Mouse (Mus musculus) midbrain, embryonic 16.5 days (tissue): ENCODE measurements around the gene Fzd2. TPM values are rescaled to one million over a fixed set of nuclear protein-coding genes. Genes with fewer than 3 reads are reported as not detected.
"Not testable (repeated sequence)": the region's sequence is repeated elsewhere in the genome, so short reads cannot be mapped to it uniquely, and the experiment has no call there.

Experiments used
- ATAC-seq: fragments of 200-750 bp; cut with Nextera tagmentation; 2 replicates; pipeline ENCODE4 v1.8.0; 2017; ENCODE audit warnings: moderate TSS enrichment
- H3K27ac ChIP-seq: fragments of 300-500 bp; sonication (generic); 2 replicates; pipeline ENCODE4 v1.5.1; 2014; ENCODE audit warnings: mild to moderate bottlenecking, low read length, mixed read lengths
- H3K27me3 ChIP-seq: fragments of 300-500 bp; sonication (generic); 2 replicates; pipeline ENCODE4 v1.6.1; 2014; ENCODE audit warnings: low read depth, low read length, mixed read lengths; ENCODE audit not compliant: control insufficient read depth, insufficient read depth
- H3K36me3 ChIP-seq: fragments of 300-500 bp; sonication (generic); 2 replicates; pipeline ENCODE4 v1.6.1; 2014; ENCODE audit warnings: mild to moderate bottlenecking, low read length, moderate library complexity, mixed read lengths; ENCODE audit not compliant: control insufficient read depth, insufficient read depth
- H3K4me1 ChIP-seq: fragments of 300-500 bp; sonication (generic); 2 replicates; pipeline ENCODE4 v1.6.1; 2014; ENCODE audit warnings: mild to moderate bottlenecking, low read length, mixed read lengths; ENCODE audit not compliant: control insufficient read depth, insufficient read depth
- H3K4me2 ChIP-seq: fragments of 300-500 bp; sonication (generic); 2 replicates; pipeline ENCODE4 v1.6.1; 2014; ENCODE audit warnings: mild to moderate bottlenecking, low read length, mixed read lengths
- H3K4me3 ChIP-seq: fragments of 300-500 bp; sonication (generic); 2 replicates; pipeline ENCODE4 v1.5.1; 2014; ENCODE audit warnings: low read depth, mild to moderate bottlenecking, low read length, moderate library complexity, mixed read lengths
- H3K9ac ChIP-seq: fragments of 300-500 bp; sonication (generic); 2 replicates; pipeline ENCODE4 v1.6.1; 2014; ENCODE audit warnings: low read depth, low read length, mixed read lengths
- H3K9me3 ChIP-seq: fragments of 300-500 bp; sonication (generic); replicated peaks from 2 replicates; pipeline ENCODE4 v1.6.1; 2014; ENCODE audit warnings: mild to moderate bottlenecking, low read length, mixed read lengths; ENCODE audit not compliant: control insufficient read depth, poor library complexity, severe bottlenecking
- WGBS: fragments of 180-500 bp; shearing (Covaris S2); extraction: QIAGEN DNeasy Blood & Tissue Kit; methylation state at CpG from one replicate; pipeline ENCODE4 v1.1.7; 2014; 5-methylcytosine and 5-hydroxymethylcytosine counted together
- polyA plus RNA-seq: library from polyadenylated mRNA; unstranded; fragments of >200 nt; fragmentation: Nextera tagmentation; extraction: Ambion mirVana; gene quantifications from 2 replicates; pipeline ENCODE4 v1.2.1, GENCODE M21; 2015

Gene Fzd2
- polyA plus RNA-seq, 1 experiment from 2014 or later = 3.9 TPM

DNA sequence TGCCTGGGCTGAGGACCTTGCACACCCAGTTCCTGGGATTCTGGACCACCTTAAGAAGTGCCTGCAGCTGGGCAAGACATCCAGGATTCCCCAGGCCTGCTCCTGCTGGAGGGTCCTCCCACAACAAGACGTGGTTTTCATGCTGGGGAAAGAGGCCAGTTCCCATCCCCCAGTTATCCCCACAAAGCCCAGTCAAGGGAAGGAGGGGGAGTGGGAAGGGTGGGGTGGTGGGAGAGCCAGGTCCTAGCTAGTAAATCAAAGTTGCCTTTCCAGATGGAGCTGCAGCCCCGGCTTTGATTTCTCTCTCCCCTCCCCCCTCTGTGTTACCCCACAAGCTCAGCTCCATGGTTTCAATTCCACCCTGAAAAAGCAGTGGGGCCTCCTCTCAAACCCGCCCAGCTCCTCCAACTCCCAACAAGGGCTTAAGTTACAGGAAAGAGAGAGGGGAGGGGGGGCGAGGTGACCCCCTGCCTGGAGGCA is 8.8 kb upstream of the Fzd2 start:
- WGBS = 13% methylated on average over 3 of the region's 4 CpGs
- Histone ChIP-seq H3K4me2 (no peak overlapping the region), H3K9me3 (no peaks in the 10 kb centered on the region), H3K27ac (no peak overlapping the region), H3K27me3 (peaks cover 4% of the 10 kb centered on the region), H3K4me3 (no peak overlapping the region), H3K36me3 (no peaks in the 10 kb centered on the region), H3K4me1 (peaks cover 4% of the 10 kb centered on the region; the same call in 1 of the 2 replicates), H3K9ac (no peak overlapping the region)
- ATAC-seq = no peak

DNA sequence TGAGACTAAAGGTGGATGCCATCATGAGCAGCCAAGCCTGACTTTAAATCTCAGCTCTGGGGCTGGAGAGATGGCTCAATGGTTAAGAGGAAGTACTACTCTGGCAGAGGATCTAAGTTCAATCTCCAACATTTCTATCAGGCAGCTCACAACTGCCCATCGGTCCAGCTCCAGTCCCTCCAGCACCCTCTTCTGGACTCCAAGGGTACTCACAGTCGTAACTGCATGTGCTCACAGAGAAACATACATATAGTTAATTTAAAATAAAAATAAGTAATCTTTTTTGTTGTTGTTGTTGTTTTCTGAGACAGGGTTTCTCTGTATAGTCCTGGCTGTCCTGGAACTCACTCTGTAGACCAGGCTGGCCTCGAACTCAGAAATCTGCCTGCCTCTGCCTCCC is 4.3 kb upstream of the Fzd2 start:
- peaks cover 4% of the 10 kb centered on the region for H3K27me3 ChIP-seq
- 87% methylated on average over 3 of the region's 3 CpGs for WGBS
- ATAC-seq = no peak

DNA sequence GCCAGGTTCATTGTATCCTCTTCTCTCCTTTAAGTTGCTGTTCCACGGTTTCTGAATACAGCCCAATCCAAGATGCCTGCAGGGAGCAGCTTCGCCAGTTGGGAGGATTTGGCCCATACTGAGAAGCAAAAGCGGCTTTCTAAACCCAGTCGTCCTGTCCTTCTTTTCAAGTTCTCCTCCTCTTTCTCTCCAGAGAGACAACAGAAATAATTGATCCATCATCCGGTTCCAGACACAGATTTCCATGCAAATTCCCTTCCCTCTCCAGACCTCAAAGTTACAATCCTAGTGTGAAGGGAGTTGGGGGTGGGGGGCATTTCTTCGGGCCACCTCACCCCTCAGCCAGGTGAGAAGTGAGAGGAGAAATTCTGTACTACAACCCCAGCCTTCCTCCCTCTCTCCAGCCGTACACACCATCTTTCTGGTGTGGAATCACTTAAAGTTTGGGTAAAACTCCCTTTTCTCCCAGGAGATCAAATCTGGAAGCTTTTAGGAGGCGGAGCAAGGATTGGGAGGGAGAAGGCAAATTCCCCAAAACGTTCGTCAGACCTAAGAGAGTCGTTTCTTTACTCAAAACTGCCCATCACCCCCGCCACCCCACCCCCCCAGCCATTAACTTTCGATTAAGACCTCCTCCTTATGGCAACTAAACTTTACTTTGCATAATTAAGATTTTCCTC is 1.2 kb upstream of the Fzd2 start:
- Histone ChIP-seq H3K4me2 (peak overlapping the region; percentile 88), H3K27ac (peak overlapping the region; percentile 77), H3K9me3 (no peaks in the 10 kb centered on the region), H3K4me1 (peaks cover 30% of the 10 kb centered on the region), H3K9ac (peak overlapping the region; percentile 54), H3K4me3 (peak overlapping the region; percentile 48), H3K36me3 (no peaks in the 10 kb centered on the region), H3K27me3 (peaks cover 4% of the 10 kb centered on the region; the same call in 1 of the 2 replicates)
- 2% methylated on average over 13 of the region's 13 CpGs for whole genome bisulfite sequencing
- ATAC-seq = no peak

More for the DNA sequence above, 4.3 kb upstream of the Fzd2 start:
- Histone ChIP-seq H3K4me1 (peaks cover 18% of the 10 kb centered on the region), H3K4me2 (no peak overlapping the region), H3K27ac (no peak overlapping the region), H3K9me3 (no peaks in the 10 kb centered on the region), H3K36me3 (no peaks in the 10 kb centered on the region), H3K9ac (no peak overlapping the region), H3K4me3 (no peak overlapping the region)

DNA sequence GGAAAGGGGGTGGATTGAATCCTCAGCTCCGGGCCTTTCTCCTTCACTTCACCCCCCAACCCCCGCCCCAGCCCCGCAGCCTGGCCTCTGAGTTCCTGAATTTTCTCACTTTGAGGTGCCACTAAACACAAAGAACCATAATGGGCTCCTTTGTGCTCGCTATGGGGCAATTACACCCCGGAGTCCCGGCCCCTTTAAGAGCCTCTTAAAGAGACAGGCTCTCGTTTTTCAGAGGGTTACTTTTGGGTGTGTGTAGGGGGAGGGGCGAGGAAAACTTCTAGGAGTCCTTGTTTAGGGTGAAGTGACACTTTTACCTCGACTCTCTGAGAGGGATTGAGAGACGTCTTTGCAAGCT is 723 bp upstream of the Fzd2 start:
- Histone ChIP-seq H3K36me3 (no peaks in the 10 kb centered on the region), H3K27ac (peak overlapping the region; percentile 77), H3K4me3 (peak overlapping the region; percentile 48), H3K4me2 (peak overlapping the region; percentile 88), H3K9me3 (no peaks in the 10 kb centered on the region), H3K27me3 (peaks cover 4% of the 10 kb centered on the region; the same call in 1 of the 2 replicates), H3K9ac (peak overlapping the region; percentile 54), H3K4me1 (peaks cover 31% of the 10 kb centered on the region)
- peak; percentile 64 for ATAC-seq
- 3% methylated on average over 10 of the region's 10 CpGs for WGBS

DNA sequence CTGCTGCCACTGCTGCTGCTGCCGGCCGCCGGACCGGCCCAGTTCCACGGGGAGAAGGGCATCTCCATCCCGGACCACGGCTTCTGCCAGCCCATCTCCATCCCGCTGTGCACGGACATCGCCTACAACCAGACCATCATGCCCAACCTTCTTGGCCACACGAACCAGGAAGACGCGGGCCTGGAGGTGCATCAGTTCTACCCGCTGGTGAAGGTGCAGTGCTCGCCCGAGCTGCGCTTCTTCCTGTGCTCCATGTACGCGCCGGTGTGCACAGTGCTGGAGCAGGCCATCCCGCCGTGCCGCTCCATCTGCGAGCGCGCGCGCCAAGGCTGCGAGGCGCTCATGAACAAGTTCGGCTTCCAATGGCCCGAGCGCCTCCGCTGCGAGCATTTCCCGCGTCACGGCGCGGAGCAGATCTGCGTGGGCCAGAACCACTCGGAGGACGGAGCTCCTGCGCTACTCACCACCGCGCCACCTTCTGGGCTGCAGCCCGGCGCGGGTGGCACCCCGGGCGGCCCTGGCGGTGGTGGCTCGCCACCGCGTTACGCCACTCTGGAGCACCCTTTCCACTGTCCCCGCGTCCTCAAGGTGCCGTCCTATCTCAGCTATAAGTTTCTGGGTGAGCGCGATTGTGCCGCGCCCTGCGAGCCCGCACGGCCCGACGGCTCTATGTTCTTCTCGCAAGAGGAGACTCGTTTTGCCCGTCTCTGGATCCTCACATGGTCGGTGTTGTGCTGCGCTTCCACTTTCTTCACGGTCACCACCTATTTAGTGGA is 769 bp downstream of the Fzd2 start:
- Histone ChIP-seq H3K9ac (peak overlapping the region; percentile 65), H3K4me2 (peak overlapping the region; percentile 88), H3K4me3 (peak overlapping the region; percentile 48), H3K9me3 (no peaks in the 10 kb centered on the region), H3K36me3 (no peaks in the 10 kb centered on the region), H3K27me3 (peaks cover 4% of the 10 kb centered on the region; the same call in 1 of the 2 replicates), H3K4me1 (peaks cover 32% of the 10 kb centered on the region), H3K27ac (peak overlapping the region; percentile 81)
- WGBS = under 1% methylated on average over 66 of the region's 74 CpGs
- peak; percentile 67; the same call in 1 of the 2 replicates for ATAC-seq

DNA sequence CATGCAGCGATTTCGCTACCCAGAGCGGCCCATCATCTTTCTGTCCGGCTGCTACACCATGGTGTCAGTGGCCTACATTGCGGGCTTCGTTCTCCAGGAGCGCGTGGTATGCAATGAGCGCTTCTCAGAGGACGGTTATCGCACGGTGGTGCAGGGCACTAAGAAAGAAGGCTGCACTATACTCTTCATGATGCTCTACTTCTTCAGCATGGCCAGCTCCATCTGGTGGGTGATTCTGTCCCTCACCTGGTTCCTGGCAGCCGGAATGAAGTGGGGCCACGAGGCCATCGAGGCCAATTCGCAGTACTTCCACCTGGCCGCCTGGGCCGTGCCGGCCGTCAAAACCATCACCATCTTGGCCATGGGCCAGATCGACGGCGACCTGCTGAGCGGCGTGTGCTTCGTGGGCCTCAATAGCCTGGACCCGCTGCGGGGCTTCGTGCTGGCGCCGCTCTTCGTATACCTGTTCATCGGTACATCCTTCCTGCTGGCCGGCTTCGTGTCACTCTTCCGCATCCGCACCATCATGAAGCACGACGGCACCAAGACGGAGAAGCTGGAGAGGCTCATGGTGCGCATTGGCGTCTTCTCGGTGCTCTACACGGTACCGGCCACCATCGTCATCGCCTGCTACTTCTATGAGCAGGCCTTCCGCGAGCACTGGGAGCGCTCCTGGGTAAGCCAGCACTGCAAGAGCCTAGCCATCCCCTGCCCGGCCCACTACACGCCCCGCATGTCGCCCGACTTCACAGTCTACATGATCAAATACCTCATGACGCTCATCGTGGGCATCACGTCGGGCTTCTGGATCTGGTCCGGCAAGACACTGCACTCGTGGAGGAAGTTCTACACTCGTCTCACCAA is 1.6 kb downstream of the Fzd2 start:
- peak overlapping the region; percentile 65 for H3K9ac ChIP-seq

DNA sequence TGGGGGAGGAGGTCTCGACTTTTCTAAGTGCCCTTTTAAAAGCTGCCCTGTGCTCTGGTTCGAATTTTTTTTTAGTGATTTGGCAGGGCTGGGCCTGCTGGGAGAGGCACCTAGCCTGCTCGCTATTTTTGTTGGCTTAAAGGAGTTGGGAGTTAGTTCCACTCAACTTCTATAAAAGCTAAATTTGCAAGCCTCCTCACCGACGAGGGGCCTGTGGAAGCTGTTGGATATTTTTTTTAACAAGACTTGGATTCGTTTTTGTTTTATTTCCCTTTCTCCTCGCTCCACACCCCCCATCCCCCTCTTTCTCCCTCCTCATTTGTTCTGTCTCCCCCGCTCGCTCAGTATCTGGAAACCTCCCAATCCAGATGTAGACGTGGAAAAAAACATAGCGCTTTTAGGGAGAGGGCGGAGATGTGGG is 2.6 kb downstream of the Fzd2 start:
- 2% methylated on average over 12 of the region's 12 CpGs for whole genome bisulfite sequencing
- no peak for ATAC-seq
- Histone ChIP-seq H3K9ac (peak overlapping the region; percentile 65; the same call in 1 of the 2 replicates), H3K4me1 (peaks cover 32% of the 10 kb centered on the region), H3K4me3 (peak overlapping the region; percentile 48), H3K27ac (no peak overlapping the region), H3K36me3 (no peaks in the 10 kb centered on the region), H3K27me3 (peaks cover 4% of the 10 kb centered on the region; the same call in 1 of the 2 replicates), H3K4me2 (peak overlapping the region; percentile 88), H3K9me3 (no peaks in the 10 kb centered on the region)

More for the DNA sequence above, 1.6 kb downstream of the Fzd2 start:
- H3K27me3 ChIP-seq = peaks cover 4% of the 10 kb centered on the region; the same call in 1 of the 2 replicates
- no peak for ATAC-seq
- peaks cover 32% of the 10 kb centered on the region for H3K4me1 ChIP-seq
- under 1% methylated on average over 62 of the region's 62 CpGs for WGBS
- no peaks in the 10 kb centered on the region for H3K9me3 ChIP-seq
- H3K4me2 ChIP-seq = peak overlapping the region; percentile 88
- H3K27ac ChIP-seq = peak overlapping the region; percentile 20
- peak overlapping the region; percentile 48 for H3K4me3 ChIP-seq
- H3K36me3 ChIP-seq = no peaks in the 10 kb centered on the region

DNA sequence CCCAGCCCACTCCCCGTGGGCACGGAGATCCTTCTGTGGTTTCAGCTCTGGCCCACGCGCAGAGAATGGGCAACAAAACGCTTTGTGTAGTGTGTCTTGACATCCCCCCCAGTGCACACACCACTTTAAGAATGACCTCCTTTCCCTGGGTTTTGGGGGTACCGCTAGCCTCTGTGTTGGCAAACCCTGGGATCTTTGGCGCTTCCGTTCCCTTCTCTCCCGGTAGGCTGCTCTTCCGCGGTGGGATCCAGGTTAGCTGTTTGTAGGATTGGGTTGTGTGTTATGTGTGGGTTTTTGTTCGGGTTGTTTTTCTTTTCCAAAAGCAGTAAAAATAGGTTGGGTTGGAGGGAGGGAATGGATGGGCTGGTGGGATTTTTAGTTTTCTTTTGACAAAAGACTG is 3.0 kb downstream of the Fzd2 start:
- 4% methylated on average over 10 of the region's 12 CpGs for WGBS
- peaks cover 32% of the 10 kb centered on the region for H3K4me1 ChIP-seq
- not testable (repeated sequence) for ATAC-seq

More for the DNA sequence above, 3.0 kb downstream of the Fzd2 start:
- peak overlapping the region; percentile 28; the same call in 1 of the 2 replicates for H3K9ac ChIP-seq
- peak overlapping the region; percentile 48 for H3K4me3 ChIP-seq
- peak overlapping the region; percentile 88 for H3K4me2 ChIP-seq
- not testable (repeated sequence) for H3K27me3 ChIP-seq, H3K36me3 ChIP-seq, H3K9me3 ChIP-seq, H3K27ac ChIP-seq
